Comparison of ENCODE assay signal across 15 mouse cellular contexts in the genomic region with DNA sequence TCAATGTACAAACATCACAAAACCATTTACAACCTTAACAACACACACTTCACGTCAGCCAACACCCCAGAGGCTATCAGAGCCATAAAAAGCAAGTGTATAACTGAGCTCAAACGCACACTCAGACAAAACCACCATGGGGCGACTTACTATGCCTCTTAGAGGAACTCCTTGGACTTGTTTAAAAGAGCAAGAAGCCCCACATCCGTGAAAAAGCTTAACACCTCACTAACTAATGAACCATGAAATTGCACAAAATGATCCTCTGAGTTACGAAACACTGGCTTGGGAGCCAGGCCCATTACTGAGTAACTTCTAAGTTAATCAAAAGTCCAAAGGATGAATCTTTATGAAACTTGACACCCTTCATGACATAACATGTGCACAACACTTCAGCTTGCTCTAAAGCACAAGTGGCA. TPM values are rescaled to one million over a fixed set of nuclear protein-coding genes. Genes with fewer than 3 reads are reported as not detected.
A peak's percentile ranks its signal among the peaks of the same experiment; 100 is the strongest.
DNase-seq lines count a peak whose midpoint lies in the region.
"Had no signal": no experiment of that assay in that cellular context is flagged by ENCODE, and none has a peak within 500 bp of the region (broad histone marks: within the 10 kb centered on the region; RNA-seq: fewer than 3 reads in every experiment).

No protein-coding gene starts in this region.

- peak; percentile 60 for DNase-seq in heart, adult 11 months
- no peak for DNase-seq in heart, postnatal 10 days
- DNase-seq in 416B (ENCODE audit: low read depth): peak; percentile 59
- DNase-seq in kidney, adult 18-20 months: peak; percentile 54
- peak; percentile 15 for DNase-seq in kidney, postnatal 10 days
- DNase-seq in adrenal gland, postnatal 4 days (ENCODE audit: low spot score in 2 of 2): no peak
- no peak for DNase-seq in cerebellum, postnatal 10 days
- no peak for DNase-seq in B cell, adult 2 months
- DNase-seq: adrenal gland, postnatal 36 days; cerebellum, adult 2 months; gastrocnemius, adult 2 months; heart, adult 18-20 months; heart, postnatal 4 days; lung, postnatal 4 days; thymus, postnatal 4 days had no signal

- intact Hi-C loops in heart, postnatal 10 days (cut with DNase I): no loop called here

RNA-seq across cellular contexts. Expression of gene Utp20, which starts 42.1 kb away (rescaled TPM):
- 10 to 100 TPM; 14.5 to 17.4 TPM for total RNA-seq in heart, postnatal 10 days (2021)
- total RNA-seq in adrenal gland, postnatal 4 days (2021): 10 to 100 TPM; 28.7 to 30.6 TPM

RNA-seq across cellular contexts. Expression of gene Arl1, which starts 53.9 kb away (rescaled TPM):
- total RNA-seq in heart, postnatal 10 days (2021): 10 to 100 TPM; 92.5 to 95.3 TPM
- total RNA-seq in adrenal gland, postnatal 4 days (2021): 100 to 1,000 TPM in 1 of 2 experiments, 10 to 100 TPM in 1; 98.2 to 102 TPM

Comparison
In these comparisons a context has a peak if more than half of its experiments do, and no peak if none do; other contexts are left out.
1. DNase-seq: peak in heart, adult 11 months (single experiment), 416B (single experiment), kidney, adult 18-20 months (single experiment) and kidney, postnatal 10 days (single experiment); none in heart, postnatal 10 days (0 of 2), adrenal gland, postnatal 4 days (0 of 2), cerebellum, postnatal 10 days (0 of 2) and B cell, adult 2 months (0 of 2).